Mouse (Mus musculus): ENCODE data around the gene Cars2. TPM values are rescaled to one million over a fixed set of nuclear protein-coding genes. Genes with fewer than 3 reads are reported as not detected.
A peak's percentile ranks its signal among the peaks of the same experiment; 100 is the strongest.
"Not testable (repeated sequence)": the region's sequence is repeated elsewhere in the genome, so short reads cannot be mapped to it uniquely, and the experiment has no call there.

The Cars2 gene
- polyA plus RNA-seq, 1 experiment from 2014 or later, result 22.6 TPM

GRCm38 (mm10) chr8:11477811-11478761 is 72.5 kb downstream of the Cars2 start, which contains the start of gene Rab20:
Gene Rab20, minus strand, starts transcription at chr8:11478710.
- no peak within 1 kb of the TSS for H3K27ac ChIP-seq
- no peaks in the 10 kb centered on the region for H3K36me3 ChIP-seq (ENCODE audit: poor library complexity, severe bottlenecking)
- ATAC-seq, result peak; percentile 89

GRCm38 (mm10) chr8:11477178-11477553 is 73.4 kb downstream of the Cars2 start:
- H3K9ac ChIP-seq, result no peak overlapping the region
- H3K9me3 ChIP-seq (replicated peaks), result no peaks in the 10 kb centered on the region
- peaks cover 27% of the 10 kb centered on the region for H3K4me1 ChIP-seq
- peak overlapping the region; percentile 20 for H3K4me3 ChIP-seq
- H3K36me3 ChIP-seq (ENCODE audit: poor library complexity, severe bottlenecking), result no peaks in the 10 kb centered on the region
- no peak for ATAC-seq
- 3% methylated on average over 9 of the region's 9 CpGs for WGBS
- no peak overlapping the region for H3K27ac ChIP-seq
- peak overlapping the region; percentile 98 for H3K4me2 ChIP-seq
- H3K27me3 ChIP-seq, result peaks cover 89% of the 10 kb centered on the region

More at GRCm38 (mm10) chr8:11477811-11478761, 72.5 kb downstream of the Cars2 start, which contains the start of gene Rab20:
- under 1% methylated on average over 65 of the region's 69 CpGs for WGBS
- peak within 1 kb of the TSS; percentile 50 for H3K4me3 ChIP-seq
- no peaks in the 10 kb centered on the region for H3K9me3 ChIP-seq (replicated peaks)
- H3K4me1 ChIP-seq, result peaks cover 27% of the 10 kb centered on the region
- H3K4me2 ChIP-seq, result peak within 1 kb of the TSS; percentile 98
- peaks cover 90% of the 10 kb centered on the region for H3K27me3 ChIP-seq
- peak within 1 kb of the TSS; percentile 58 for H3K9ac ChIP-seq

- Histone ChIP-seq H3K9ac (no peak overlapping the region), H3K9me3 (replicated peaks) (no peaks in the 10 kb centered on the region), H3K27me3 (peaks cover 83% of the 10 kb centered on the region), H3K4me3 (peak overlapping the region; percentile 20), H3K27ac (no peak overlapping the region), H3K4me1 (peaks cover 27% of the 10 kb centered on the region), H3K4me2 (peak overlapping the region; percentile 98), H3K36me3 (ENCODE audit: poor library complexity, severe bottlenecking) (no peaks in the 10 kb centered on the region)
- no peak for ATAC-seq
- WGBS, result 6% methylated on average over 24 of the region's 24 CpGs
Observed at GRCm38 (mm10) chr8:11476338-11477177, 74.0 kb downstream of the Cars2 start.

- Histone ChIP-seq H3K9ac (no peak overlapping the region), H3K4me2 (no peak overlapping the region), H3K27me3 (peaks cover 78% of the 10 kb centered on the region), H3K4me3 (no peak overlapping the region), H3K27ac (no peak overlapping the region), H3K36me3 (ENCODE audit: poor library complexity, severe bottlenecking) (no peaks in the 10 kb centered on the region), H3K4me1 (peaks cover 30% of the 10 kb centered on the region), H3K9me3 (replicated peaks) (no peaks in the 10 kb centered on the region)
- 22% methylated on average over 2 of the region's 2 CpGs for WGBS
- ATAC-seq, result no peak
Observed at GRCm38 (mm10) chr8:11475876-11476275, 74.7 kb downstream of the Cars2 start.

GRCm38 (mm10) chr8:11475397-11475796 is 75.2 kb downstream of the Cars2 start:
- no peaks in the 10 kb centered on the region for H3K36me3 ChIP-seq (ENCODE audit: poor library complexity, severe bottlenecking)
- peaks cover 73% of the 10 kb centered on the region for H3K27me3 ChIP-seq
- H3K4me2 ChIP-seq, result no peak overlapping the region
- H3K4me1 ChIP-seq, result peaks cover 32% of the 10 kb centered on the region
- WGBS, result 3% methylated on average over 9 of the region's 10 CpGs
- no peak overlapping the region for H3K9ac ChIP-seq
- ATAC-seq, result no peak
- H3K4me3 ChIP-seq, result no peak overlapping the region
- H3K9me3 ChIP-seq (replicated peaks), result no peaks in the 10 kb centered on the region
- no peak overlapping the region for H3K27ac ChIP-seq

- no peaks in the 10 kb centered on the region for H3K9me3 ChIP-seq (replicated peaks)
- no peak overlapping the region for H3K27ac ChIP-seq
- WGBS, result 57% methylated on average over 4 of the region's 4 CpGs
- peaks cover 50% of the 10 kb centered on the region for H3K27me3 ChIP-seq
- H3K36me3 ChIP-seq (ENCODE audit: poor library complexity, severe bottlenecking), result no peaks in the 10 kb centered on the region
- peaks cover 23% of the 10 kb centered on the region for H3K4me1 ChIP-seq
- no peak for ATAC-seq
- H3K4me3 ChIP-seq, result no peak overlapping the region
- H3K4me2 ChIP-seq, result no peak overlapping the region
- no peak overlapping the region for H3K9ac ChIP-seq
Observed at GRCm38 (mm10) chr8:11473072-11473471, 77.5 kb downstream of the Cars2 start.

GRCm38 (mm10) chr8:11471309-11471708 is 79.3 kb downstream of the Cars2 start:
- Histone ChIP-seq H3K4me1 (peaks cover 6% of the 10 kb centered on the region; the same call in 1 of the 2 replicates), H3K27me3 (peaks cover 33% of the 10 kb centered on the region), H3K4me3 (no peak overlapping the region), H3K4me2 (no peak overlapping the region), H3K9ac (no peak overlapping the region), H3K27ac (no peak overlapping the region), H3K36me3 (ENCODE audit: poor library complexity, severe bottlenecking) (no peaks in the 10 kb centered on the region), H3K9me3 (replicated peaks) (peaks cover 3% of the 10 kb centered on the region; the same call in 1 of the 2 replicates)
- 25% methylated on average over 8 of the region's 8 CpGs for WGBS
- ATAC-seq, result no peak

- Histone ChIP-seq H3K9me3 (replicated peaks) (peaks cover 3% of the 10 kb centered on the region; the same call in 1 of the 2 replicates), H3K4me2 (no peak overlapping the region), H3K4me3 (no peak overlapping the region), H3K9ac (no peak overlapping the region), H3K27me3 (peaks cover 26% of the 10 kb centered on the region), H3K4me1 (peaks cover 5% of the 10 kb centered on the region; the same call in 1 of the 2 replicates), H3K27ac (no peak overlapping the region), H3K36me3 (ENCODE audit: poor library complexity, severe bottlenecking) (no peaks in the 10 kb centered on the region)
- 73% methylated on average over 7 of the region's 7 CpGs for WGBS
- ATAC-seq, result no peak
Observed at GRCm38 (mm10) chr8:11470694-11471093, 79.9 kb downstream of the Cars2 start.

- WGBS, result 7% methylated on average over 3 of the region's 3 CpGs
- no peak overlapping the region for H3K9ac ChIP-seq
Observed at GRCm38 (mm10) chr8:11469095-11469494, 81.5 kb downstream of the Cars2 start.

GRCm38 (mm10) chr8:11466528-11466927 is 84.1 kb downstream of the Cars2 start:
- not testable (repeated sequence) for H3K27ac ChIP-seq; H3K4me3 ChIP-seq; H3K4me2 ChIP-seq; ATAC-seq; H3K9me3 ChIP-seq (replicated peaks); H3K27me3 ChIP-seq; H3K9ac ChIP-seq; H3K36me3 ChIP-seq (ENCODE audit: poor library complexity, severe bottlenecking); H3K4me1 ChIP-seq
- 64% methylated on average over 5 of the region's 5 CpGs for WGBS

More at GRCm38 (mm10) chr8:11469095-11469494, 81.5 kb downstream of the Cars2 start:
- peaks cover 12% of the 10 kb centered on the region for H3K27me3 ChIP-seq
- no peak overlapping the region for H3K27ac ChIP-seq
- H3K4me3 ChIP-seq, result no peak overlapping the region
- peaks cover 5% of the 10 kb centered on the region; the same call in 1 of the 2 replicates for H3K4me1 ChIP-seq
- no peak for ATAC-seq
- no peaks in the 10 kb centered on the region for H3K36me3 ChIP-seq (ENCODE audit: poor library complexity, severe bottlenecking)
- peaks cover 3% of the 10 kb centered on the region; the same call in 1 of the 2 replicates for H3K9me3 ChIP-seq (replicated peaks)
- no peak overlapping the region for H3K4me2 ChIP-seq

GRCm38 (mm10) chr8:11465619-11466018 is 85.0 kb downstream of the Cars2 start:
- H3K4me3 ChIP-seq, result no peak overlapping the region

GRCm38 (mm10) chr8:11464707-11464964 is 85.9 kb downstream of the Cars2 start:
- Histone ChIP-seq H3K9me3 (replicated peaks) (peaks cover 3% of the 10 kb centered on the region; the same call in 1 of the 2 replicates), H3K9ac (no peak overlapping the region), H3K4me2 (no peak overlapping the region), H3K4me3 (no peak overlapping the region), H3K27ac (no peak overlapping the region), H3K27me3 (no peaks in the 10 kb centered on the region), H3K4me1 (no peaks in the 10 kb centered on the region), H3K36me3 (ENCODE audit: poor library complexity, severe bottlenecking) (no peaks in the 10 kb centered on the region)
- ATAC-seq, result no peak
- WGBS, result 91% methylated on average over 3 of the region's 3 CpGs

More at GRCm38 (mm10) chr8:11465619-11466018, 85.0 kb downstream of the Cars2 start:
- ATAC-seq, result no peak
- H3K9ac ChIP-seq, result no peak overlapping the region
- H3K9me3 ChIP-seq (replicated peaks), result peaks cover 3% of the 10 kb centered on the region; the same call in 1 of the 2 replicates
- no peak overlapping the region for H3K4me2 ChIP-seq
- H3K36me3 ChIP-seq (ENCODE audit: poor library complexity, severe bottlenecking), result no peaks in the 10 kb centered on the region
- no peaks in the 10 kb centered on the region for H3K27me3 ChIP-seq
- no peaks in the 10 kb centered on the region for H3K4me1 ChIP-seq
- WGBS, result 87% methylated on average over 4 of the region's 4 CpGs
- H3K27ac ChIP-seq, result no peak overlapping the region
